Mouse (Mus musculus) spleen, adult 12 weeks (tissue): Measurements from ENCODE around the gene Atg7.

Experiments
- DNase-seq: peaks from one replicate; pipeline ENCODE4 v3.0.0; 2022; ENCODE audit warnings: low spot score

The Atg7 gene

GRCm38 (mm10) chr6:114856501-114856900, 213.6 kb downstream of the Atg7 start:
- no peak for DNase-seq

DNA sequence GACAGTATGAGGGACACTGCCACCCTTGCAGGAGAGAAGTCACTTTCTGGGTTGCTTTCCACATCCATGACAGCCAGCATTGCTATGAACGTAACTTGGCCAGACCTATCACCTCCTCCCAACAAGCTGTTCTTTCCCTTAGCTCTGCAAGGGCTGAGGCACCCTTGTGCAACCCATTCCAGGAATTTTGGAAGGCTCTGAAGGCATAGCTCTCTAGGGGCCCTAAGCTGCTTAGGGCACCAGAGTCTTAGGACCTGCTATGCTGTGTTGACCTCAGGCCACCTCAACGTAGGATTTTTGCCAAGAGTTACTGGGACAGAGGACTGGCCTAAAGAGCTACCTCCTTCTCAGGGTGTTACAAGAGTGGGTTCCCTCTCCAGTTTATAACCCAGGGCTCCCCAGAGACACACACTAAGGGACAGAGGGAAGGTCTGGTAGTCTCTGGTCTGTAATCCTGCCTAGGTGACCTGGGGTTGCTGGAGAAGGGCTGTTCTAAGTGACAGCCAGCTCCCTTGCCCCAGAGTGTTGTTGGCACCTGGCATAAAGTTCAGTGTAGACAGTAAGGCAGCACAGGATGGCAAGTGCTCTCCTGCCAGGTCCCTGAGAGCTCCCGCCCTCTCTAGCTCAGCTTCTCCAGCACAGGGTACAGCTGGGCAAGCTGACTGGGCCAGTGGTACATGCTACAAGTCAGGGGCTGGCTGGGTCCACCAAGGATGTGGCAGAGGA, 215.3 kb downstream of the Atg7 start:
- DNase-seq, result no peak

- no peak for DNase-seq
Measured at GRCm38 (mm10) chr6:114858722-114859053, 215.8 kb downstream of the Atg7 start.

- DNase-seq, result no peak
Measured at GRCm38 (mm10) chr6:114860677-114861568, 218.0 kb downstream of the Atg7 start.

GRCm38 (mm10) chr6:114861591-114861990, 218.7 kb downstream of the Atg7 start:
- no peak for DNase-seq

- DNase-seq, result no peak
Measured at GRCm38 (mm10) chr6:114862046-114862445, 219.1 kb downstream of the Atg7 start.

- no peak for DNase-seq
Measured at GRCm38 (mm10) chr6:114863501-114863900, 220.6 kb downstream of the Atg7 start.

DNA sequence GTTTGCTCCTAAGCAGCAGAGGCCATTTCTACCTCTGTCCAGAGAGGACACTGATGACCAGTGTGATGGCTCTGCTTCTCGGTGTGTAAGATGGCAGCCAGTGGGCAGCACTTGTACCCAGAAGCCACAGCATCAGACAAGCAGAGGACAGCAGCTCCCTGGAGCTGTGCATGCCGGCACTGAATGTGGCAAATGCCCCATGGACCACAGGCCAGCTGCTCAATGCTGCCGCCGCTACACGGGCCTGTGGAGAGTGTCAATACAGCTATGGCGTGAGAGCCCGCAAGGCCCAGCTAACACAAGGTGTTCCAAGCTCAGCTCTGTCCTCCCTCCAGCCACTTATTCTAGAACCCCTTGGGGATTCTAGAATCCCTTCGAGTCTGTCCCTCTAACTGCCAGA, 221.5 kb downstream of the Atg7 start:
- no peak for DNase-seq

DNA sequence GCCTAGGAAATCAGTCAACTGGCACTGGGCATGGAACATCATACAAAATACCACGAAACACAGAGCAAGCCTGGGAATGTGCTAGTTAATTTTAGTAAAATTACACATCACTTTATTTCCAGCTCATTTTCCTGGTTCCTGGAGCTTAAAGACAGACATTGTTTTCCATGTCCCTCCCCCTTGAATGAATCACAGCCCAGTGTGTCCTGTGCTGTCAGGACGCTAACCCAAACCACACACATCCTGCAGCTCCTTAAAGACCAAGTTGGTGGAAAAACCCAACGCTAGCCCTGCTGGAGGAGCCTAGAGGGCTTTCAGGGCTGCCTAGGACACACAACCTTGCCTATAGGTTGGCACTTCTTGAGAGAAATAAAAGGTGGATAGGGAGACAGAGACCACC, 223.2 kb downstream of the Atg7 start:
- no peak for DNase-seq

- DNase-seq, result no peak
Measured at GRCm38 (mm10) chr6:114866619-114867018, 223.7 kb downstream of the Atg7 start.

DNA sequence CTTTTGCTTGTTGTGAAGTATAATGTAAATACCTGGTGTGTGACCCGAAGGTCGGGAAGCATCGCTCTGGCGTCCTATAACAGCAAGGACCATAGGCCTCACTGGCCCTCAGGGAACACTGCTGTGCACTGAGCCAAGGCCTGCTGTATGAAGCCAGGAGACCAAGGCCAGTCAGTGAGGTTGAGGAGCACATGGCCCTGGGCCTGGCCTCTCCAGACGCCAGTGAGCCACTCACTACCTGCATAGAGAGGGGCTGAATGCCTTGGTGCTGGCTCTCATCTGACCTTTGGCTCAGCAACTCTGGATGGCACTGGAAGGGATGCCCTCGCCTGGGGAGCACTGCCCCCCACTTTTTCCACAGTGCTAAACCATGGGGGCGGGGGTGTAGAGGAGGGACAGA, 225.8 kb downstream of the Atg7 start:
- no peak for DNase-seq

- no peak for DNase-seq
Measured at GRCm38 (mm10) chr6:114869501-114870076, 226.7 kb downstream of the Atg7 start.

GRCm38 (mm10) chr6:114871010-114871660, 228.2 kb downstream of the Atg7 start:
- no peak for DNase-seq

GRCm38 (mm10) chr6:114873808-114874137, 230.9 kb downstream of the Atg7 start:
- no peak for DNase-seq

- DNase-seq, result peak; percentile 12
Measured at GRCm38 (mm10) chr6:114874138-114874928, 231.4 kb downstream of the Atg7 start.

GRCm38 (mm10) chr6:114875018-114875558, 232.2 kb downstream of the Atg7 start:
- peak; percentile 68 for DNase-seq

DNA sequence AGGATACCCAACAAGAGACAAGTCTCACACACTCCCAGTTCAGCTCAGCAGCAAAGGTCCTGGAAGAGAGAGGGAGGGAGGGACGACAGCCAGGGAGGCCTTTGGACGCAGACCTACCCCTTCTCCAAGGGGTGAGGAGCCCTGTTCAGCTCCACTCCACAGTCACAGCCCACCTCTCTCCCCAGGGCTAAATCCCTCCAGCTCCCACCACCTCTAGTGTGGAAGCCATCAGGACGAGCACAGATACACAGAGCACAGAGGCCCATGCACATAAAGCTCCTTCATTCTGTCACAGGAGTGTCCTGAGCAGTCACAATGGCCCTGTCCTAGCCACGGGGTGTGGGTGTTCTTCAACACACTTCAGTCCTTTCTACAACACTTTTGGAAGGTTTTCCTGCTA, 233.1 kb downstream of the Atg7 start:
- DNase-seq, result no peak

- DNase-seq, result no peak
Measured at GRCm38 (mm10) chr6:114876546-114876945, 233.6 kb downstream of the Atg7 start.

DNA sequence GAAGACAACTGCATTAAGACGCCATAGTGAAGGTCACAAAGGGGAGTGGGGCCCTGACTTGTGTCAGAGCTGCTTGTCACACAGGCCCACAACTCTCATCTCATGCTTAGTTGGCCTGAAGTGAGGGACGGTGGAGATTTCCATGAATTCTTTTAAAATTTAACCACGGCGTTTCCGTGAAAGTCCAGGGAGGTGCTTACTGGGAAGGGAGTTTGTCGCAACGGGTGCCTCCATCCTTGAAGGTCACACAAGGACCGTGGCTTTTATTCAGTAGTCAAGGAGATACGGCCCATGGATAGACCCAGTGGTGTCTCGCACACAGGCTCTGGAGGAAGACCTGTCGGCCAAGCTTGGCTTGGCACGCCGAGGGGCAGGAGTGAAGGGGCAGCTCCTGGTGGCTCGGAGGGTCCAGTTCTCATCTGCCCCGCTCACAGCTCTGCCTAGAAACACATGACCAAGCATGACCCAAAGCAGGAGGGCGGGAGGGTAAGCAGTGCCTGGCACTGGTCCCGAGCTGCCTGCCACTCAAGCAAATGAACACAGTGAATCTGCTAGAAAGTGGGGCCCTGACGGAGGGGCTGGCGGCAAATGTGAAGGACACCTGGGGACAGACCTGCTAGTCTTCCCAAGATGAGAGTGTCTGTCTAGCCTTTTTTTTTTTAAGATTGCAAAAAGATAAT, 236.1 kb downstream of the Atg7 start:
- DNase-seq, result no peak

DNA sequence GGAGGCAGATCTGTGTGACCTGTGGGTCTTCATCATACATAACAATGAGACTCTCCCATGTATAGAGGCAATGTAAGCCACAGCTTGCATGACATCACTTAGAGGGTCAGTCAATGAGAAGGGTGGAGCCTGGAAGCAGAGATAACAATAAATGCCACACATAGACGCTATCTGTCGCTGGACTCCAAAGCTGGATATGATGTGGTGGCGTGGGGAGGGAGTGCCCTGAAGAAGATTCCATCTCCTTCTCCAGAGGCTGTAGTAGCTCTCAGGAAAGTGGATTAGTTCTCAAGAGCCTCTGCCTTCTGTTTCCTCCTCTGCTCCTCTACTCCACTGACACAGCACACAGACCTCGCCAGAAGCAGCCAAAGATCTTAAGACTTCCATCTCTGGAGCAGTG, 237.9 kb downstream of the Atg7 start:
- DNase-seq, result no peak

DNA sequence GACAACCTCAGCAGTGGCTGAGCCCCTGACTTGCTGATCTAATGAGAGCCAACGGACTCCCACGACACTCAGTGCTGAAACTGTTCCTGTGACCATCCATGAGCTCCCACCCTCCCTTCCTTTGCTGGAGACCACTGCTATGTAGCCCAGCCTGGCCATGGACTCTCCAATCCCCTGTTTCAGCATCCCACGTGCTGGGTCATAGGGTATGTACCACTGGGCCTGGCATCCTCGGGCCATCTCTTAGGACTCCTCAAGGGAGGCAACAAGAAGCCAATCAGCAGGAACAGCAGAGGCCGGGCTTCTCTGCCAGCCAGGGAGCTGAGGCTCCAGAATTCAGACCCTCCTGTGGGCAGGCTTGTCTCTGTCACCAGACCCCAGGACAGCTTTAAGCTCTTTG, 239.3 kb downstream of the Atg7 start:
- DNase-seq, result no peak
